Mouse (Mus musculus): ENCODE measurements around the gene Fer1l5.

GRCm38 (mm10) chr1:36445508-36445907 is 73.4 kb downstream of the Fer1l5 start:
- no peak for TF ChIP-seq CTCF (IDR thresholded peaks at IDR 0.05; ENCODE audit: low read depth)
- no peak for TF ChIP-seq EP300 (IDR thresholded peaks at IDR 0.05; ENCODE audit: low read depth)

All from liver, embryonic 14.5 days (tissue).